In the genomic region with DNA sequence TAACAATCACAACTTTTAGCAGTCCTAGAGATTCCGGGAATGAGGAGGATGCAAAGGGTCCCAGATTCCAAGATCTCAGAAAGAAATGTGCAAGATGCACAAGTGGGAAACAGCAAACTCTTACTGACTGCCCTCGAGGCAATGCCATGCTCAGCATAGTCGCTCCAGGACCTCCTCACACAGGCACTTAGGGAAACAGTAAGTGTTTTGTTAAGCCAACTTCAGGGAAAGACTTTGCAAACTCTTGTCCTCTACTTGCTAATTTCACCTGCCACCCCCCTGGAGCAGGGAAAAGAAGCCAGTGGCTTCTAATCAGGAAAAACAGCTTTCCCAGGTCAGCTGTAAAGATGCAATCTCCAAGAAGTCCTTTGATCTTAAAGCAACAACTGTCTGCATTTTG, we compare ENCODE assay signal across 28 mouse cellular contexts.
DNase-seq lines count a peak whose midpoint lies in the region; ATAC-seq and TF ChIP-seq lines count a peak whose summit lies in the region.
"Had no signal": no experiment of that assay in that cellular context is flagged by ENCODE, and none has a peak within 500 bp of the region (broad histone marks: within the 10 kb centered on the region; RNA-seq: fewer than 3 reads in every experiment).

No protein-coding gene starts in this region.

- no peak for ATAC-seq in limb, embryonic 11.5 days (ENCODE audit: insufficient number of reproducible peaks, low FRiP score, low TSS enrichment, low read depth)
- ATAC-seq in granulocyte monocyte progenitor cell, adult 5-6 weeks (replicated peaks; ENCODE audit: poor library complexity, severe bottlenecking), result no peak
- ATAC-seq: activated CD4-positive, CD25-positive, alpha-beta regulatory T cell, adult 4 months; forebrain, embryonic 13.5 days; hindbrain, postnatal 0 days; intestine, embryonic 15.5 days; liver, embryonic 12.5 days; liver, postnatal 0 days had no signal

- peaks cover 7% of the 10 kb centered on the region; the same call in 1 of the 2 replicates for H3K4me1 ChIP-seq in limb, embryonic 11.5 days (ENCODE audit: control insufficient read depth, insufficient read depth, low read length)
- peaks cover 5% of the 10 kb centered on the region for H3K4me1 ChIP-seq in limb, embryonic 10.5 days
- peaks cover 3 to 7% of the 10 kb centered on the region in 2 experiments; a peak in 2 of 4 replicates for H3K4me1 ChIP-seq in ES-E14 (ENCODE audit: control insufficient read depth in 2 of 2, insufficient read depth in 2 of 2, low read length in 2 of 2, poor library complexity in 1 of 2)
- peaks cover 21% of the 10 kb centered on the region for H3K4me1 ChIP-seq in embryonic facial prominence, embryonic 10.5 days
- H3K4me1 ChIP-seq: forebrain, embryonic 13.5 days; hindbrain, embryonic 12.5 days; intestine, embryonic 15.5 days; liver, embryonic 12.5 days; neural tube, embryonic 12.5 days had no signal

- WGBS in limb, embryonic 11.5 days, result 17% methylated on average over 3 of the region's 3 CpGs
- 22% methylated on average over 3 of the region's 3 CpGs for WGBS in limb, embryonic 10.5 days
- 22% methylated on average over 3 of the region's 3 CpGs for WGBS in embryonic facial prominence, embryonic 10.5 days

- intact Hi-C loops in left cerebral cortex, postnatal 10 days (cut with DNase I), result no loop called here

- in situ Hi-C loops in ES-E14 (cut with MboI; ENCODE audit: low sequenced_read_pairs in 2 of 2, unreplicated experiment in 2 of 2), result no loop called here

- H3K27me3 ChIP-seq in limb, embryonic 11.5 days (ENCODE audit: control insufficient read depth, insufficient read depth, low read length), result no peaks in the 10 kb centered on the region
- H3K27me3 ChIP-seq in limb, embryonic 10.5 days (ENCODE audit: low read depth, poor library complexity, severe bottlenecking), result no peaks in the 10 kb centered on the region
- no peaks in the 10 kb centered on the region for H3K27me3 ChIP-seq in embryonic facial prominence, embryonic 10.5 days (replicated peaks; ENCODE audit: low read depth, poor library complexity, severe bottlenecking)
- H3K27me3 ChIP-seq: forebrain, embryonic 13.5 days; hindbrain, embryonic 12.5 days; intestine, embryonic 15.5 days; liver, embryonic 12.5 days; neural tube, embryonic 12.5 days had no signal

- no peak overlapping the region for H3K9ac ChIP-seq in limb, embryonic 11.5 days (ENCODE audit: low read length)
- H3K9ac ChIP-seq in ES-E14 (ENCODE audit: insufficient read depth, low read depth, low read length, poor library complexity, severe bottlenecking), result no peak overlapping the region
- H3K9ac ChIP-seq: forebrain, embryonic 13.5 days; hindbrain, embryonic 12.5 days; intestine, embryonic 15.5 days; liver, embryonic 12.5 days; liver, postnatal 0 days; midbrain, embryonic 12.5 days; neural tube, embryonic 12.5 days had no signal

- H3K36me3 ChIP-seq in limb, embryonic 11.5 days (ENCODE audit: control insufficient read depth, insufficient read depth, low read length), result no peaks in the 10 kb centered on the region
- H3K36me3 ChIP-seq in limb, embryonic 10.5 days, result no peaks in the 10 kb centered on the region
- H3K36me3 ChIP-seq in ES-E14 (ENCODE audit: control insufficient read depth, insufficient read depth, low read length, poor library complexity, severe bottlenecking), result no peaks in the 10 kb centered on the region
- H3K36me3 ChIP-seq in embryonic facial prominence, embryonic 10.5 days (replicated peaks), result no peaks in the 10 kb centered on the region
- H3K36me3 ChIP-seq: hindbrain, embryonic 12.5 days; intestine, embryonic 15.5 days; liver, embryonic 12.5 days; midbrain, embryonic 12.5 days; neural tube, embryonic 12.5 days had no signal

- peak; percentile 21 for DNase-seq in limb, embryonic 11.5 days (ENCODE audit: low spot score)
- no peak for DNase-seq in limb, embryonic 10.5 days (ENCODE audit: low spot score)
- DNase-seq in ES-E14 (ENCODE audit: low read depth, low spot score), result peak; percentile 42
- peak; percentile 13 for DNase-seq in embryonic facial prominence, embryonic 10.5 days (ENCODE audit: low spot score)
- peak; percentile 1 for DNase-seq in lung, postnatal 14 days
- DNase-seq in left cerebral cortex, postnatal 10 days (ENCODE audit: extremely low spot score in 1 of 2, low spot score in 2 of 2), result no peak
- no peak for DNase-seq in spleen, adult 18-20 months
- DNase-seq: cerebellum, adult 2 months; cerebellum, postnatal 25 days; gastrocnemius, postnatal 14 days; heart, adult 11 months; heart, postnatal 36 days; kidney, adult 2 months; kidney, postnatal 36 days; layer of hippocampus, postnatal 36 days; liver, postnatal 0 days; right cerebral cortex, postnatal 4 days had no signal

- no peak overlapping the region for H3K27ac ChIP-seq in limb, embryonic 11.5 days (replicated peaks; ENCODE audit: low read depth, low read length)
- H3K27ac ChIP-seq in limb, embryonic 10.5 days, result no peak overlapping the region
- H3K27ac ChIP-seq in ES-E14 (ENCODE audit: insufficient read depth, low read depth, low read length, poor library complexity, severe bottlenecking), result no peak overlapping the region
- peak overlapping the region; percentile 35; the same call in 1 of the 2 replicates for H3K27ac ChIP-seq in embryonic facial prominence, embryonic 10.5 days (replicated peaks)
- H3K27ac ChIP-seq: forebrain, embryonic 13.5 days; hindbrain, embryonic 12.5 days; hindbrain, postnatal 0 days; intestine, embryonic 15.5 days; liver, embryonic 12.5 days; midbrain, embryonic 12.5 days; neural tube, embryonic 12.5 days had no signal

- H3K9me3 ChIP-seq in limb, embryonic 11.5 days (ENCODE audit: control insufficient read depth, low read length), result no peaks in the 10 kb centered on the region
- H3K9me3 ChIP-seq in limb, embryonic 10.5 days (replicated peaks), result no peaks in the 10 kb centered on the region
- H3K9me3 ChIP-seq in ES-E14 (ENCODE audit: control insufficient read depth, insufficient read depth, low read depth, low read length), result no peaks in the 10 kb centered on the region
- H3K9me3 ChIP-seq in embryonic facial prominence, embryonic 10.5 days, result no peaks in the 10 kb centered on the region
- H3K9me3 ChIP-seq: forebrain, embryonic 13.5 days; hindbrain, embryonic 12.5 days; intestine, embryonic 15.5 days; liver, embryonic 12.5 days; midbrain, embryonic 12.5 days; neural tube, embryonic 12.5 days had no signal

- H3K4me2 ChIP-seq in limb, embryonic 11.5 days (ENCODE audit: low read depth, severe bottlenecking), result no peak overlapping the region
- H3K4me2 ChIP-seq: forebrain, embryonic 13.5 days; heart, embryonic 11.5 days; hindbrain, embryonic 12.5 days; intestine, embryonic 15.5 days; liver, embryonic 12.5 days; midbrain, embryonic 12.5 days; neural tube, embryonic 12.5 days had no signal

- H3K4me3 ChIP-seq in limb, embryonic 11.5 days (ENCODE audit: low read depth, low read length), result no peak overlapping the region
- H3K4me3 ChIP-seq in limb, embryonic 10.5 days, result no peak overlapping the region
- H3K4me3 ChIP-seq in ES-E14 (ENCODE audit: insufficient read depth in 1 of 2, low read depth in 1 of 2, low read length in 2 of 2, poor library complexity in 1 of 2, severe bottlenecking in 1 of 2), result no peak overlapping the region
- no peak overlapping the region for H3K4me3 ChIP-seq in embryonic facial prominence, embryonic 10.5 days
- H3K4me3 ChIP-seq: forebrain, embryonic 13.5 days; hindbrain, embryonic 12.5 days; intestine, embryonic 15.5 days; liver, embryonic 12.5 days; midbrain, embryonic 12.5 days; myocyte; neural tube, embryonic 12.5 days had no signal

TF ChIP-seq in ES-E14, 5 proteins besides CTCF, POLR2A, EP300 and RAD21:
- TF ChIP-seq CHD2 (IDR thresholded peaks at IDR 0.05; ENCODE audit: low read depth, low read length), result no peak
- TF ChIP-seq HCFC1 (IDR thresholded peaks at IDR 0.05; ENCODE audit: borderline replicate concordance, insufficient read depth, low read length), result no peak
- no peak for TF ChIP-seq ZNF384 (IDR thresholded peaks at IDR 0.05; ENCODE audit: low read depth, low read length)
- TF ChIP-seq MAFK (IDR thresholded peaks at IDR 0.05; ENCODE audit: insufficient read depth, low read depth, low read length), result no peak
- TF ChIP-seq ZC3H11A (IDR thresholded peaks at IDR 0.05; ENCODE audit: borderline replicate concordance, low read depth, low read length), result no peak

Comparison
In these comparisons a context has a peak if more than half of its experiments do, and no peak if none do; other contexts are left out.
1. DNase-seq: peak in limb, embryonic 11.5 days (single experiment), ES-E14 (single experiment), embryonic facial prominence, embryonic 10.5 days (single experiment) and lung, postnatal 14 days (single experiment); none in limb, embryonic 10.5 days (single experiment), left cerebral cortex, postnatal 10 days (0 of 2) and spleen, adult 18-20 months (0 of 2).